Mouse (Mus musculus) E14TG2a.4 (cell line): ENCODE measurements around the gene Syngap1.

Experiments used
- CTCF ChIP-seq: conservative IDR thresholded peaks from 2 replicates; pipeline ENCODE4 v1.5.1; 2014; ENCODE audit warnings: low read length
- NANOG ChIP-seq: IDR thresholded peaks from 2 replicates; pipeline ENCODE4 v1.6.1; 2014; ENCODE audit warnings: borderline replicate concordance, low read length, mixed read lengths
- POU5F1 ChIP-seq: IDR thresholded peaks from 2 replicates; pipeline ENCODE4 v1.6.1; 2014; ENCODE audit warnings: low read length, borderline replicate concordance

GRCm38 (mm10) chr17:26990521-26990920 is 49.5 kb downstream of the Syngap1 start:
- TF ChIP-seq CTCF (no peak), POU5F1 (no peak), NANOG (no peak)
